Mouse (Mus musculus) MEL (cell line): ENCODE measurements around the gene Gm28042. TPM values are rescaled to one million over a fixed set of nuclear protein-coding genes. Genes with fewer than 3 reads are reported as not detected.

Experiments
- DNase-seq: peaks from one replicate; pipeline ENCODE4 v3.0.0; 2011; ENCODE audit warnings: low read depth, low spot score
- H3K27ac ChIP-seq: 2 replicates; pipeline ENCODE4 v1.5.1; 2012; ENCODE audit warnings: low read depth, mild to moderate bottlenecking, control low read depth, low read length, moderate library complexity; ENCODE audit not compliant: control insufficient read depth
- H3K27me3 ChIP-seq, 2 experiments: fragments of 150-350 bp in 1 of 2; sonication (generic) in 1 of 2; 2 replicates each; pipeline ENCODE4 v1.6.1; 2012; ENCODE audit warnings: low read length in 2 of 2, mild to moderate bottlenecking in 2 of 2, improper control_type of control experiment in 1 of 2, moderate library complexity in 1 of 2; ENCODE audit not compliant: insufficient read depth in 2 of 2, control insufficient read depth in 1 of 2
- H3K36me3 ChIP-seq, 2 experiments: 2 replicates each; pipeline ENCODE4 v1.6.1; 2012 to 2014; ENCODE audit warnings: low read length in 2 of 2, improper control_type of control experiment in 1 of 2, inconsistent platforms in 1 of 2, mild to moderate bottlenecking in 1 of 2; ENCODE audit not compliant: insufficient read depth in 2 of 2, control insufficient read depth in 1 of 2
- H3K4me1 ChIP-seq, 2 experiments: fragments of 150-350 bp in 1 of 2; sonication (generic) in 1 of 2; 2 replicates each; pipeline ENCODE4 v1.6.1; 2012; ENCODE audit warnings: low read length in 2 of 2, improper control_type of control experiment in 1 of 2, mild to moderate bottlenecking in 1 of 2; ENCODE audit not compliant: insufficient read depth in 2 of 2, control insufficient read depth in 1 of 2
- H3K4me3 ChIP-seq, 2 experiments: fragments of 150-350 bp in 1 of 2; sonication (generic) in 1 of 2; 2 replicates each; pipeline ENCODE4 v1.5.1; 2012; ENCODE audit warnings: low read depth in 2 of 2, low read length in 2 of 2, mild to moderate bottlenecking in 2 of 2, moderate library complexity in 2 of 2, control low read depth in 1 of 2, improper control_type of control experiment in 1 of 2; ENCODE audit not compliant: control insufficient read depth in 1 of 2, insufficient read depth in 1 of 2
- H3K79me2 ChIP-seq: 2 replicates; pipeline ENCODE4 v1.6.1; 2012; ENCODE audit warnings: mild to moderate bottlenecking, low read length, moderate library complexity; ENCODE audit not compliant: control insufficient read depth, poor library complexity, insufficient read depth
- H3K9ac ChIP-seq: 2 replicates; pipeline ENCODE4 v1.6.1; 2012; ENCODE audit warnings: low read depth, mild to moderate bottlenecking, control low read depth, low read length, moderate library complexity; ENCODE audit not compliant: control insufficient read depth, poor library complexity, severe bottlenecking
- H3K9me3 ChIP-seq: fragments of 150-350 bp; sonication (generic); replicated peaks from 2 replicates; pipeline ENCODE4 v1.6.1; 2012; ENCODE audit warnings: mild to moderate bottlenecking, low read length, improper control_type of control experiment, moderate library complexity; ENCODE audit not compliant: insufficient read depth
- CHD2 ChIP-seq: IDR thresholded peaks from 2 replicates; pipeline ENCODE4 v1.6.1; 2011; ENCODE audit warnings: low read length, improper control_type of control experiment
- E2F4 ChIP-seq: IDR thresholded peaks from 2 replicates; pipeline ENCODE4 v1.6.1; 2011; ENCODE audit warnings: low read depth, low read length, improper control_type of control experiment, borderline replicate concordance
- EP300 ChIP-seq, 2 experiments: IDR thresholded peaks; 2 replicates each; pipeline ENCODE4 v1.6.1; 2011; ENCODE audit warnings: improper control_type of control experiment in 2 of 2, low read length in 2 of 2, low read depth in 1 of 2, mild to moderate bottlenecking in 1 of 2
- GATA1 ChIP-seq: IDR thresholded peaks from 2 replicates; pipeline ENCODE4 v1.6.1; 2011; ENCODE audit warnings: low read depth, low read length, improper control_type of control experiment
- HCFC1 ChIP-seq: IDR thresholded peaks from 2 replicates; pipeline ENCODE4 v1.6.1; 2012; ENCODE audit warnings: low read depth, mild to moderate bottlenecking, inconsistent platforms, low read length, improper control_type of control experiment, moderate library complexity
- KAT2A ChIP-seq: conservative IDR thresholded peaks from 2 replicates; pipeline ENCODE4 v1.6.1; 2012; ENCODE audit warnings: low read depth, low read length, improper control_type of control experiment, inconsistent platforms
- MAX ChIP-seq: IDR thresholded peaks from 2 replicates; pipeline ENCODE4 v1.6.1; 2011; ENCODE audit warnings: low read length, improper control_type of control experiment
- MAZ ChIP-seq: IDR thresholded peaks from 2 replicates; pipeline ENCODE4 v1.6.1; 2012; ENCODE audit warnings: low read depth, mild to moderate bottlenecking, inconsistent platforms, low read length, improper control_type of control experiment
- MEF2A ChIP-seq: IDR thresholded peaks from 2 replicates; pipeline ENCODE4 v1.6.1; 2014; ENCODE audit warnings: low read depth, mild to moderate bottlenecking, inconsistent platforms, low read length, improper control_type of control experiment; ENCODE audit not compliant: poor library complexity, insufficient replicate concordance, severe bottlenecking; ENCODE audit errors: extremely low read depth
- MYB ChIP-seq: IDR thresholded peaks from 2 replicates; pipeline ENCODE4 v1.6.1; 2011; ENCODE audit warnings: mild to moderate bottlenecking, low read depth, low read length, improper control_type of control experiment
- MYC ChIP-seq: IDR thresholded peaks from 2 replicates; pipeline ENCODE4 v1.6.1; 2011; ENCODE audit warnings: low read depth, mild to moderate bottlenecking, low read length, improper control_type of control experiment, moderate library complexity
- NRF1 ChIP-seq: IDR thresholded peaks from 2 replicates; pipeline ENCODE4 v1.6.1; 2014; ENCODE audit warnings: low read depth, mild to moderate bottlenecking, inconsistent platforms, low read length, improper control_type of control experiment, moderate library complexity; ENCODE audit not compliant: poor library complexity, insufficient read depth, severe bottlenecking
- POLR2A ChIP-seq, 2 experiments: IDR thresholded peaks; 2 replicates each; pipeline ENCODE4 v1.6.1; 2011 to 2012; ENCODE audit warnings: low read length in 2 of 2, mild to moderate bottlenecking in 2 of 2, control low read depth in 1 of 2, improper control_type of control experiment in 1 of 2, low read depth in 1 of 2, moderate library complexity in 1 of 2; ENCODE audit not compliant: control insufficient read depth in 1 of 2, insufficient read depth in 1 of 2, poor library complexity in 1 of 2
- POLR2AphosphoS2 ChIP-seq: IDR thresholded peaks from 2 replicates; pipeline ENCODE4 v1.6.1; 2011; ENCODE audit warnings: low read length, improper control_type of control experiment
- RAD21 ChIP-seq: IDR thresholded peaks from 2 replicates; pipeline ENCODE4 v1.6.1; 2011; ENCODE audit warnings: mild to moderate bottlenecking, low read depth, low read length, improper control_type of control experiment
- SMC3 ChIP-seq: IDR thresholded peaks from 2 replicates; pipeline ENCODE4 v1.6.1; 2011; ENCODE audit warnings: low read depth, low read length, improper control_type of control experiment
- TBP ChIP-seq: IDR thresholded peaks from 2 replicates; pipeline ENCODE4 v1.8.0; 2011; ENCODE audit warnings: low read depth, low read length, improper control_type of control experiment
- TCF12 ChIP-seq: IDR thresholded peaks from 2 replicates; pipeline ENCODE4 v1.6.1; 2014; ENCODE audit warnings: low read depth, mild to moderate bottlenecking, inconsistent platforms, low read length, improper control_type of control experiment, moderate library complexity
- ZC3H11A ChIP-seq: IDR thresholded peaks from 2 replicates; pipeline ENCODE4 v1.6.1; 2012; ENCODE audit warnings: low read depth, mild to moderate bottlenecking, inconsistent platforms, low read length, improper control_type of control experiment
- ZMIZ1 ChIP-seq: IDR thresholded peaks from 2 replicates; pipeline ENCODE4 v1.6.1; 2012; ENCODE audit warnings: low read depth, mild to moderate bottlenecking, inconsistent platforms, low read length, improper control_type of control experiment, moderate library complexity
- polyA plus RNA-seq, 2 experiments: library from polyadenylated mRNA; stranded (reverse) in 1 of 2; unstranded in 1 of 2; fragments of >175 nt in 1 of 2; fragments of >200 nt in 1 of 2; gene quantifications; 2 replicates each; pipeline versions ENCODE4 v1.2.1 to v1.2.4; 2012; ENCODE audit warnings: low replicate concordance in 2 of 2, low read depth in 1 of 2; ENCODE audit not compliant: insufficient read length in 2 of 2, insufficient read depth in 1 of 2, missing spikeins in 1 of 2
- total RNA-seq: library from RNA; depleted of rRNA; stranded (reverse); fragments of 300-350 nt; gene quantifications from 2 replicates; pipeline ENCODE4 v1.2.3, GENCODE M21; 2012

Gm28042 gene
- total and polyA plus RNA-seq, 3 experiments: 0.96 to 1.7 TPM; not detected in 1

GRCm38 (mm10) chr2:120033726-120034125 is 6.4 kb downstream of the Gm28042 start:
- Histone ChIP-seq H3K9ac (no peak overlapping the region), H3K9me3 (no peaks in the 10 kb centered on the region), H3K79me2 (no peaks in the 10 kb centered on the region), H3K36me3 (no peaks in the 10 kb centered on the region), H3K27ac (no peak overlapping the region), H3K4me3 (no peak overlapping the region), H3K27me3 (no peaks in the 10 kb centered on the region), H3K4me1 (0 out of 4 replicates have a peak, but pooled peaks cover 0 to 5% of the 10 kb centered on the region in 2 experiments)
- no peak for DNase-seq
- no peak for TF ChIP-seq TCF12
- TF ChIP-seq MAX: no peak
- no peak for TF ChIP-seq MEF2A
- no peak for TF ChIP-seq HCFC1
- no peak for TF ChIP-seq MAZ
- TF ChIP-seq GATA1: no peak
- TF ChIP-seq NRF1: no peak
- no peak for TF ChIP-seq SMC3
- no peak for TF ChIP-seq MYC
- no peak for TF ChIP-seq MYB
- TF ChIP-seq ZC3H11A: no peak
- TF ChIP-seq EP300 (IDR thresholded peaks at IDR 0.05; ENCODE audit: low read depth in 1 of 2, low read length in 2 of 2): no peak
- TF ChIP-seq KAT2A: no peak
- TF ChIP-seq POLR2AphosphoS2: no peak
- TF ChIP-seq E2F4: no peak
- no peak for TF ChIP-seq ZMIZ1
- TF ChIP-seq RAD21: no peak
- no peak for TF ChIP-seq CHD2
- no peak for TF ChIP-seq TBP

GRCm38 (mm10) chr2:120037744-120038143 is 10.5 kb downstream of the Gm28042 start:
- H3K36me3 ChIP-seq: no peaks in the 10 kb centered on the region
- TF ChIP-seq MAX: no peak
- no peak for TF ChIP-seq CHD2
- no peak for TF ChIP-seq POLR2A (IDR thresholded peaks at IDR 0.05; ENCODE audit: control insufficient read depth in 1 of 2, insufficient read depth in 1 of 2, low read depth in 1 of 2, low read length in 2 of 2, poor library complexity in 1 of 2)
- TF ChIP-seq ZMIZ1: no peak
- TF ChIP-seq ZC3H11A: no peak
- no peaks in the 10 kb centered on the region for H3K27me3 ChIP-seq
- H3K4me3 ChIP-seq: no peak overlapping the region
- H3K9ac ChIP-seq: no peak overlapping the region
- H3K4me1 ChIP-seq: no peaks in the 10 kb centered on the region
- DNase-seq: no peak
- H3K9me3 ChIP-seq: no peaks in the 10 kb centered on the region
- no peak overlapping the region for H3K27ac ChIP-seq
- no peaks in the 10 kb centered on the region for H3K79me2 ChIP-seq
